Mouse (Mus musculus) left cerebral cortex, postnatal 36 days (tissue): ENCODE results near the gene Syn2. TPM values are rescaled to one million over a fixed set of nuclear protein-coding genes. Genes with fewer than 3 reads are reported as not detected.

ENCODE experiments used
- DNase-seq, 2 experiments: peaks; one replicate each; pipeline ENCODE4 v3.0.0; 2021 to 2022; ENCODE audit warnings: low spot score in 2 of 2, mixed read lengths in 1 of 2
- intact Hi-C: fragments of 180-260 bp; cut with DNase I; formaldehyde crosslinking; loops from one replicate; pipeline ENCODE4 v1.15.1; 2025
- total RNA-seq, 2 experiments: library from RNA; stranded (reverse); gene quantifications; 2 replicates each; pipeline ENCODE4 v1.2.3; 2021

Syn2 gene
- total RNA-seq, 2 experiments from 2014 or later: 444 to 455 TPM

GRCm38 (mm10) chr6:115273346-115273745 is 138.6 kb downstream of the Syn2 start:
- DNase-seq: peak in 1 of 2 experiments; percentile 4
- intact Hi-C loops: loop anchor here (5.0 kb wide), 1 partner anchor 264 kb away; no protein-coding TSS in a partner anchor

GRCm38 (mm10) chr6:115274705-115275104 is 140.0 kb downstream of the Syn2 start:
- no peak for DNase-seq
- intact Hi-C loops: loop anchor here (5.0 kb wide), 1 partner anchor 263 kb away; no protein-coding TSS in a partner anchor

GRCm38 (mm10) chr6:115275116-115275815 is 140.6 kb downstream of the Syn2 start:
- intact Hi-C loops: no loop called here
- DNase-seq: no peak

GRCm38 (mm10) chr6:115278086-115278485 is 143.4 kb downstream of the Syn2 start:
- intact Hi-C loops: no loop called here
- no peak for DNase-seq

- DNase-seq: no peak
- intact Hi-C loops: no loop called here
Observed at GRCm38 (mm10) chr6:115279639-115280038, 144.9 kb downstream of the Syn2 start.

GRCm38 (mm10) chr6:115284153-115284552 is 149.5 kb downstream of the Syn2 start:
- no peak for DNase-seq
- intact Hi-C loops: no loop called here

GRCm38 (mm10) chr6:115286441-115286840 is 151.7 kb downstream of the Syn2 start:
- peak; percentile 57 to 60 for DNase-seq
- intact Hi-C loops: no loop called here

GRCm38 (mm10) chr6:115288223-115288622 is 153.5 kb downstream of the Syn2 start:
- DNase-seq: no peak
- intact Hi-C loops: no loop called here

- intact Hi-C loops: loop anchor here (5.0 kb wide), 1 partner anchor 72 kb away; the partner anchor contains the start of gene Pparg
- no peak for DNase-seq
Observed at GRCm38 (mm10) chr6:115290561-115290960, 155.9 kb downstream of the Syn2 start.

GRCm38 (mm10) chr6:115291068-115291467 is 156.4 kb downstream of the Syn2 start:
- intact Hi-C loops: loop anchor here (5.0 kb wide), 1 partner anchor 71 kb away; the partner anchor contains the start of gene Pparg
- DNase-seq: no peak

GRCm38 (mm10) chr6:115291823-115292222 is 157.1 kb downstream of the Syn2 start:
- intact Hi-C loops: loop anchor here (5.0 kb wide), 1 partner anchor 70 kb away; the partner anchor contains the start of gene Pparg

GRCm38 (mm10) chr6:115292621-115293020 is 157.9 kb downstream of the Syn2 start:
- DNase-seq: peak; percentile 56

More at GRCm38 (mm10) chr6:115291823-115292222, 157.1 kb downstream of the Syn2 start:
- peak in 1 of 2 experiments; percentile 56 for DNase-seq

GRCm38 (mm10) chr6:115293877-115294276 is 159.2 kb downstream of the Syn2 start:
- DNase-seq: no peak
- intact Hi-C loops: loop anchor here (2.0 to 5.0 kb wide), 2 partner anchors 17 to 68 kb away; partner anchors contain the start of gene Pparg

More at GRCm38 (mm10) chr6:115292621-115293020, 157.9 kb downstream of the Syn2 start:
- intact Hi-C loops: loop anchor here (5.0 kb wide), 1 partner anchor 70 kb away; the partner anchor contains the start of gene Pparg

GRCm38 (mm10) chr6:115307134-115307533 is 172.4 kb downstream of the Syn2 start:
- intact Hi-C loops: no loop called here
- no peak for DNase-seq

- intact Hi-C loops: loop anchor here (5.0 kb wide), 1 partner anchor 50 kb away; the partner anchor contains the start of gene Pparg
- no peak for DNase-seq
Observed at GRCm38 (mm10) chr6:115312780-115313179, 178.1 kb downstream of the Syn2 start.

- intact Hi-C loops: loop anchor here (5.0 kb wide), 1 partner anchor 49 kb away; the partner anchor contains the start of gene Pparg
Observed at GRCm38 (mm10) chr6:115313235-115313738, 178.6 kb downstream of the Syn2 start.

GRCm38 (mm10) chr6:115313910-115314309 is 179.2 kb downstream of the Syn2 start:
- DNase-seq: no peak
- intact Hi-C loops: loop anchor here (5.0 kb wide), 1 partner anchor 48 kb away; the partner anchor contains the start of gene Pparg

More at GRCm38 (mm10) chr6:115313235-115313738, 178.6 kb downstream of the Syn2 start:
- peak; percentile 59 to 64 for DNase-seq

GRCm38 (mm10) chr6:115315770-115316169 is 181.1 kb downstream of the Syn2 start:
- no peak for DNase-seq
- intact Hi-C loops: no loop called here

- DNase-seq: no peak
- intact Hi-C loops: no loop called here
Observed at GRCm38 (mm10) chr6:115316811-115317221, 182.1 kb downstream of the Syn2 start.

GRCm38 (mm10) chr6:115318811-115319210 is 184.1 kb downstream of the Syn2 start:
- DNase-seq: no peak
- intact Hi-C loops: no loop called here
